ENCODE assay signal across 23 mouse cellular contexts in the genomic region with DNA sequence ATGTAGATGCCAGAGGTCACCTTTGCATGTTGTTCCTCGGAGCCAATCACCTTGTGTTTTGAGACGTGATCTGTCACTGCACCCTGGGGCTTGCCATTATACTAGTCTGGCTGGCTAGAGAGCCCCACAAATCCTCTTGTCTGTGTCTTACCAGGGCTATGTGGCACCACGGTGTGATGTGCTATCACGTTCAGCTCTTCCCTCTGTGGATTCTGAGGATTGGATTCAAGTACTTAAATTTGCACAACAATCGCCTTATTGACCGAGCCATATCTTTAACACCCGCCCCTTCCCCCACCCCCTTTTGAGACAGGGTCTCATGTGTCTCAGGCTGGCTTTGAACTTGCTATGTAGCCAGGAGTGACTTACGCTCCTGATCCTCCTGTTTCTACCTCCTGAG.
DNase-seq lines count a peak whose midpoint lies in the region; TF ChIP-seq lines count a peak whose summit lies in the region.
"Had no signal": no experiment of that assay in that cellular context is flagged by ENCODE, and none has a peak within 500 bp of the region (broad histone marks: within the 10 kb centered on the region; RNA-seq: fewer than 3 reads in every experiment).

No protein-coding gene starts in this region.

- no peak for TF ChIP-seq POLR2A in ES-Bruce4 (IDR thresholded peaks at IDR 0.05; ENCODE audit: insufficient read depth, low read length)

- in situ Hi-C loops in ES-E14 (cut with MboI; ENCODE audit: low sequenced_read_pairs in 2 of 2, unreplicated experiment in 2 of 2) = no loop called here

- H3K9ac ChIP-seq in ES-Bruce4 (ENCODE audit: low read depth, poor library complexity, severe bottlenecking) = no peak overlapping the region
- no peak overlapping the region for H3K9ac ChIP-seq in ES-E14 (ENCODE audit: insufficient read depth, low read depth, low read length, poor library complexity, severe bottlenecking)
- H3K9ac ChIP-seq: embryonic facial prominence, embryonic 12.5 days; forebrain, embryonic 13.5 days; forebrain, embryonic 15.5 days; forebrain, postnatal 0 days had no signal

- no peaks in the 10 kb centered on the region for H3K9me3 ChIP-seq in ES-Bruce4 (replicated peaks; ENCODE audit: control insufficient read depth, insufficient read depth, low read length, poor library complexity, severe bottlenecking)
- no peaks in the 10 kb centered on the region for H3K9me3 ChIP-seq in ES-E14 (ENCODE audit: control insufficient read depth, insufficient read depth, low read depth, low read length)
- H3K9me3 ChIP-seq: embryonic facial prominence, embryonic 10.5 days; embryonic facial prominence, embryonic 12.5 days; forebrain, embryonic 13.5 days; forebrain, embryonic 15.5 days had no signal

- DNase-seq in heart, adult 11 months = peak; percentile 74
- no peak for DNase-seq in heart, adult 9 months (ENCODE audit: low spot score in 2 of 2)
- DNase-seq in ES-E14 (ENCODE audit: low read depth, low spot score) (peak; percentile 66), WW6 (ENCODE audit: low read depth, low spot score) (peak; percentile 52)
- DNase-seq in layer of hippocampus, adult 9-10 months (ENCODE audit: low spot score) = no peak
- no peak for DNase-seq in lung, postnatal 25 days (ENCODE audit: low spot score)
- DNase-seq in kidney, adult 8-10 months = no peak
- DNase-seq: adrenal gland, adult 8-10 months; adrenal gland, postnatal 14 days; adrenal gland, postnatal 36 days; B cell, adult 2 months; cerebellum, adult 11-12 months; cerebellum, adult 2 months; cerebellum, adult 9-10 months; cerebellum, postnatal 10 days; cerebellum, postnatal 25 days; forebrain, postnatal 0 days had no signal

- H3K4me1 ChIP-seq in ES-Bruce4 (ENCODE audit: control insufficient read depth, insufficient read depth, low read length) (peaks cover 2% of the 10 kb centered on the region), ES-E14 (ENCODE audit: control insufficient read depth in 2 of 2, insufficient read depth in 2 of 2, low read length in 2 of 2, poor library complexity in 1 of 2) (peaks cover 3 to 7% of the 10 kb centered on the region in 2 experiments; a peak in 3 of 4 replicates)
- H3K4me1 ChIP-seq: embryonic facial prominence, embryonic 12.5 days; forebrain, embryonic 13.5 days; forebrain, embryonic 15.5 days had no signal

- H3K27ac ChIP-seq in ES-Bruce4 (ENCODE audit: insufficient read depth, low read length) (no peak overlapping the region), ES-E14 (ENCODE audit: insufficient read depth, low read depth, low read length, poor library complexity, severe bottlenecking) (no peak overlapping the region)
- H3K27ac ChIP-seq: embryonic facial prominence, embryonic 10.5 days; embryonic facial prominence, embryonic 12.5 days; forebrain, embryonic 13.5 days; forebrain, embryonic 15.5 days had no signal

- H3K4me3 ChIP-seq in ES-Bruce4 (ENCODE audit: low read depth, low read length) = no peak overlapping the region
- H3K4me3 ChIP-seq in ES-E14 (ENCODE audit: insufficient read depth in 1 of 2, low read depth in 1 of 2, low read length in 2 of 2, poor library complexity in 1 of 2, severe bottlenecking in 1 of 2) = no peak overlapping the region
- H3K4me3 ChIP-seq: embryonic facial prominence, embryonic 10.5 days; embryonic facial prominence, embryonic 12.5 days; forebrain, embryonic 13.5 days; forebrain, embryonic 15.5 days had no signal

- H3K27me3 ChIP-seq in ES-Bruce4 (ENCODE audit: control insufficient read depth, insufficient read depth, low read length, poor library complexity, severe bottlenecking) = no peaks in the 10 kb centered on the region
- H3K27me3 ChIP-seq: CH12.LX; embryonic facial prominence, embryonic 12.5 days; forebrain, embryonic 13.5 days; forebrain, embryonic 15.5 days had no signal

- no peaks in the 10 kb centered on the region for H3K36me3 ChIP-seq in ES-Bruce4 (ENCODE audit: control insufficient read depth, insufficient read depth, low read length, poor library complexity, severe bottlenecking)
- H3K36me3 ChIP-seq in ES-E14 (ENCODE audit: control insufficient read depth, insufficient read depth, low read length, poor library complexity, severe bottlenecking) = no peaks in the 10 kb centered on the region
- H3K36me3 ChIP-seq: embryonic facial prominence, embryonic 10.5 days; embryonic facial prominence, embryonic 12.5 days; forebrain, embryonic 15.5 days had no signal

- no peak for TF ChIP-seq CTCF in ES-Bruce4 (IDR thresholded peaks at IDR 0.05; ENCODE audit: low read depth, low read length)

- TF ChIP-seq EP300 in ES-Bruce4 (IDR thresholded peaks at IDR 0.05; ENCODE audit: insufficient read depth, low read depth, low read length) = peak; percentile 58; the same call in 1 of the 2 replicates

TF ChIP-seq in ES-E14, 5 proteins besides CTCF, POLR2A, EP300 and RAD21:
- TF ChIP-seq ZNF384 (IDR thresholded peaks at IDR 0.05; ENCODE audit: low read depth, low read length) = no peak
- no peak for TF ChIP-seq ZC3H11A (IDR thresholded peaks at IDR 0.05; ENCODE audit: borderline replicate concordance, low read depth, low read length)
- no peak for TF ChIP-seq CHD2 (IDR thresholded peaks at IDR 0.05; ENCODE audit: low read depth, low read length)
- no peak for TF ChIP-seq MAFK (IDR thresholded peaks at IDR 0.05; ENCODE audit: insufficient read depth, low read depth, low read length)
- no peak for TF ChIP-seq HCFC1 (IDR thresholded peaks at IDR 0.05; ENCODE audit: borderline replicate concordance, insufficient read depth, low read length)

Comparison
In these comparisons a context has a peak if more than half of its experiments do, and no peak if none do; other contexts are left out.
1. DNase-seq: peak in heart, adult 11 months (single experiment), ES-E14 (single experiment) and WW6 (single experiment); none in heart, adult 9 months (0 of 2), layer of hippocampus, adult 9-10 months (single experiment), lung, postnatal 25 days (single experiment) and kidney, adult 8-10 months (0 of 2).